Mouse (Mus musculus) kidney, adult 9 months (tissue): ENCODE measurements around the gene Krt42.
A peak's percentile ranks its signal among the peaks of the same experiment; 100 is the strongest.
"Not testable (repeated sequence)": the region's sequence is repeated elsewhere in the genome, so short reads cannot be mapped to it uniquely, and the experiment has no call there.

Experiments used
- DNase-seq: peaks from one replicate; pipeline ENCODE4 v3.0.0; 2022

Gene Krt42

DNA sequence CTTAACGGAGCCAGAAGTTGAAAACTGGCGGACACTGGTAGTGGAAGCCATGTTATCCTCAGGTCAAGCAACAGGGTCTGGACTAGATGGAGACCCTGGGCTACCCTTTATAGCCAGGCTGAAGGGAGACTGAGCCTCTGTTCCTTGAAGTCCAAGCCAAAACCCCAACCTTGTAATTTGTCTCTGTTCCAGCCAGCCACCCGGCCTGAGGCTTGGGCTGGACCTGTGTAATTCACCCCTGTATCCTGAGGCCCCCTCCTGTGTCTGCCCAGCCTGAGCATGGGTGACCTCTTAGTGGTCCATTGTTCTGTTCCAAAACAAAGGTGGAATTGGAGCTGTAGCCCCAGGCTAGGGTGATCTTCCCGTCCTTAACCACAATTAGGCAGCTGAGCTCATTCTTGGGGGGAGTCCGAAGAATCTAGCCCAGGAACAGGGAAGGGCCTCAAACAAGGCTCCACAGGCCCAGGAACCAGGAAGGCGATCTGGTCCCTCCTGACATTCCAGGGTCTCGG lies at the start of gene Krt42:
Krt42 (minus strand) TSS at position 51 of the 512 bp plus-strand sequence.
- no peak for DNase-seq

DNA sequence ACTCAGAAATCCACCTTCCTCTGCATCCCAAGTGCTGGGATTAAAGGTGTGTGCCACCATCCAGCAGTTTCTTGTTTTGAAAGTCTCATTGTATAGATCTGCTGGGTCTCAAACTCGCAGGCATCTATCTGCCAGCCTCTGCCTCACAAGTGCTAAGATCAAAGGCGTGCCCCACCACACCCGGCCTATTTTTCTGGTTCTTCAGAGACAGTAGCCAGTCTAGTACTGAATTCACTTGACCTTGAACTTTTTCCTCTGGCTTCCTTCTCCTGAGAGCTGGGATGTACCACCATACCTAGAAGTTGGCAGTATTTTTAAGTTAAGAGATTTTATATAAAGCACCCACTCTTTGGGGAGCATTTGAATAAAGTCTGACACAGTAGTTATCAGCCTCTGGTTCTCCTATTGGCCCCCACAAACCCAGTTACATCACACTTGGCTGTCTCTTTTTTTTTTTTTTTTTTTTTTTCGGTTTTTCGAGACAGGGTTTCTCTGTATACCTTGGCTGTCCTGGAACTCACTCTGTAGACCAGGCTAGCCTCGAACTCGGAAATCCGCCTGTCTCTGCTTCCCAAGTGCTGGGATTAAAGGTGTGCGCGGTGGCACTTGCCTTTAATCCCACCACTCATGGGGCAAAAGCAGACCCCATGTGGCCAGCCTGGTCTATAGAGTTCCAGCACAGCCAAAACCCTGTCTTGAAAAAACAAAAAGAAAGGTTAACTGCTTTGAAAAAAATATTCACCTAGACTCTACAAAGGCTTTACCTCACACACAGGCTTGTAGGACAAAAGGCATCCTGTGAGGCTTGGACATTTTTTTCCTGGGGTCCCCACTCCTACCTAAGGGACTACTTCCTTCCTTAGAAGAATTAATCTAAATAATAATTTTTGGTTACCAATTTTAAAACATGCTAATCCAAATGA lies 49.1 kb upstream of the Krt42 start:
- DNase-seq: no peak

DNA sequence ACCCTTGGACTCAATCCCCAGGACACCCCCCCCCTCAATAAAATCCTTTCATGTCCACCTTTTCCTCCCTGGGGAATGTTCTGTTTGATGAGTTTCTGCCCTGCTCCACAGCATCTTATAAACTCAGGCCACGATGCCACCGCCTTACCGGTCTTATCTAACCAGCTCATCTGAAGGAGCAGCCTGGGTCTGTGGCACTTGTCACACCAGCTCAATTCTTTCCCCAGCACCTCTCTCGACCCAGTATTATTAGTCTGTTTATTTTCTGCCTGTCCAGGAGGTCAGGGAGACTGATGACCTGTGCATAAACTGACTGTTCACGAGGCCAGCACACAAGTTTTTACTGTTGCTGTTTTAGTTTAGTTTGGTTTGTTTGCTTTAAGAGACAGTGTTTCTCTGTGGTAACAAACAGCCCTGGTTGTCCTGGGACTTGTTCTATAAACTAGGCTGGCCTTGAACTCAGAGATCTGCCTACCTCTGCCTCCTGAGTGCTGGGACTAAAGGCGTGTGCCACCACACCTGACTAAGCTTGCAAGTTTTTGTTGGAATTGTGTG lies 48.2 kb upstream of the Krt42 start:
- DNase-seq: no peak

DNA sequence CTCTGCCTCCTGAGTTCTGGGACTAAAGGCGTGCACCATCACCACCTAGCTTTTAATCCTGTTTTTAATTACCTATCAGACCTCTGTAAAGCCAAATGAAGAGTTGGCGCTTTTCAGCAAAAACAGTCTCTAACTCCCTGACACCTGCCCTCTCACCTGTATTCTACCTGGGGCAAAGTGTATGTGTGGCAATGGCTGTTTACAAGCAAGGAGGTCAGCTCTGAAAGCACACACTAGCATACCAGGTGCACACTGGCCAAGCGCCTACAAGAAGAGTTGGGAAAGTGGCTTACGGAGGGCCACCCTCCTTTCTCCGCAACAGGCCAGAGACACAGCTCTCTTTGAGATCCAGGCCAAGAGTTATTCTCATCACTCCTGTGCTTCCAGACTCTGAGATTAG lies 45.8 kb upstream of the Krt42 start:
- no peak for DNase-seq

GRCm38 (mm10) chr11:100313424-100313823 lies 43.8 kb upstream of the Krt42 start:
- peak; percentile 69 for DNase-seq

DNA sequence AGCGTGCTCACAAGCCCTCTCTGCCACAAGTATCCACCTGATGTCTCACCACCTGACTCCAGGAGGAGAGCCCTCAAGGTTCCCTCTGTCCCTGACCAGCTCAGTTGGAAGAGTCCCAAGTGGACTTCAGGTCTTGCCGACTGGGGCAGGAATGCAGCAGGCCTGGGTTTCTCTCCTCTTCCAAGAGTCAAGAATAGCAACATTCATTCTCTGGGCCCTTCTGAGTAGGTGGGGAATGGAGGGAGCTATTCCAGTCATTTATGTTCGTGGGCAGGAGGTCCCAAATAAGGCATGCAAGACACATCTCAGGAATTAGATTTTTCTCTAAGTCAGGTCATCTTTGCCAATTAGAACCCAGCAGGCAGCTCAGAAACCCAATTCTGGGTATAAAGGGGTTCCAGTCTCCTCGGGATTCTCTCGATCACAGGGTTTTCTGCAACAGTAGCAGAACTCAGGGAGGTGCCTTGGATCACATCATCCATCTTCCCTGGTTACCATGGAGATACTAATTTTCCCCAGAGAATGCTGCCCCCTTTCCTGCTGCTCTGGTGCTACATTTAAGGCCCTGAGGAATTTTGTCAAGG lies 42.5 kb upstream of the Krt42 start:
- peak; percentile 88 for DNase-seq

- DNase-seq: no peak
These were observed 42.0 kb upstream of the Krt42 start for GRCm38 (mm10) chr11:100311656-100312055.

DNA sequence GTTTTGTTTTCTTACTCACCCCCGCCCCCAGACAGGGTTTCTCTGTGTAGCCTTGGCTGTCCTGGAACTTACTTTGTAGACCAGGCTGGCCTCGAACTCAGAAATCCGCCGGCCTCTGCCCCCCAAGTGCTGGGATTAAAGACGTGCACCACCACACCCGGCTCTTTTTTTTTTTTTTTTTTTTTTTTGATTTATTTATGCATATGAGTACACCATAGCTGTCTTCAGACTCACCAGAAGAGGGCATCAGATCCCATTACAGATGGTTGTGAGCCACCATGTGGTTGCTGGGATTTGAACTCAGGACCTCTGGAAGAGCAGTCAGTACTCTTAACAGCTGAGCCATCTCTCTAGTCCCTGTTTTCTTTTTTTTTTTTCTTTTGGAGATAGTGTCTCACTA lies 39.0 kb upstream of the Krt42 start:
- DNase-seq: not testable (repeated sequence)

- no peak for DNase-seq
These were observed 38.2 kb upstream of the Krt42 start for GRCm38 (mm10) chr11:100307900-100308299.

DNA sequence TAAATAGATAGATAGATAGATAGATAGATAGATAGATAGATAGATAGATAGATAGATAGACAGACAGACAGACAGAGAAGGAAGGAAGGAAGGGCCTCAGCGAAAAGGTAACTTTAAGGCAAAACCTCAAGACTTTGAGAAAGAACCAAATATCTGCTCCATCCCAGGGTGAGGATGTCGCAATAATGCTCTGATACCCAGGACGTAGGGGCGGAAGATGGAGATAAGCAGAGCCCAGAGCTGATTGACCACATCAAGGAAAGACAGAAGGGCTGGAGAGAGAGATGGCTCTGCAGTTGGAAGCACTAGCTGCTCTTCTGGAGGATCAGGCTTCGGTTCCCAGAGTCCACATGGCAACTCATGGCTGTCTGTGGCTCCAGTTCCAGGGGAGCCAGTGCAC lies 31.6 kb upstream of the Krt42 start:
- no peak for DNase-seq

GRCm38 (mm10) chr11:100300293-100300692 lies 30.6 kb upstream of the Krt42 start:
- peak; percentile 60 for DNase-seq

- peak; percentile 83 for DNase-seq
These were observed 28.8 kb upstream of the Krt42 start for GRCm38 (mm10) chr11:100298274-100299036.

DNA sequence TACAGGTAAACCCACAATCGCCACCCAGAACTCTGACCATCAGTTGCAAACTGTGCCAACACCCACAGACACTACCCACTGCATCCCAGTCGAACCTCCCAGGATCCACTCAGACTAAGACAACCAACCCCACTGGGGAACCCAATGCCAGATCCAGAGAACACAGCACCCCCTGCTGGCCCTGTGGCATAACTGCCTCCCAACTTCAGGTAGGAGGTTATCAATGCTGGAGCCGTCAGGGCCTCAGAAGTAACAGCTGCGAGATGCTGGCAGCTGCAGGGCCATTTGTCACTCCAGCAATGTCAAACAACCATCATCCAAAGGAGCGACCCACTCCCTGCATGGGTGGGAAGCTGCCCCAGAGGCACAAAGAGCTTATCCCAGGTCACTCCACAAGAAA lies 28.1 kb upstream of the Krt42 start:
- DNase-seq: no peak

DNA sequence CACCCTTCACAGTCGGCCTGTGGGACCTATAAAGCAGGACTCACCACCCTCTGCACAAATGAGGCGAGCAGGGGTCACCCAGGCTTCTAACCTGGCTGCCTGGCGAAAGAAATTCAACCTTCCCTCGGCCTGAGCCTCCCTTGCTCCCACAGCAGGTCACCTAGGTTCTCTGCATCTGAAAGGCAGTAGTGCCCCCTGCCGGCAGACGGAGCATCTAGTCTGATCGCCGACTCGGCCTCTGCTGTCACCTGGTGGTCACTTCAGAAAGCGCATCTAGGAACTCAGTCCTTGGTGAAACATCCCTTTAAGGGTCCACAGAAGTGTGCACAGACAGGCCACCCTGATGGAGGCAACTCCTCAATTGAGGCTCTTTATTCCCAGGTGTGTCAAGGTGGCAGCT lies 25.6 kb upstream of the Krt42 start:
- peak; percentile 76 for DNase-seq

- DNase-seq: no peak
These were observed 23.2 kb upstream of the Krt42 start for GRCm38 (mm10) chr11:100292884-100293283.

GRCm38 (mm10) chr11:100290235-100290634 lies 20.6 kb upstream of the Krt42 start:
- DNase-seq: no peak

GRCm38 (mm10) chr11:100288942-100289341 lies 19.3 kb upstream of the Krt42 start:
- no peak for DNase-seq

- no peak for DNase-seq
These were observed 17.4 kb upstream of the Krt42 start for GRCm38 (mm10) chr11:100287024-100287423.

DNA sequence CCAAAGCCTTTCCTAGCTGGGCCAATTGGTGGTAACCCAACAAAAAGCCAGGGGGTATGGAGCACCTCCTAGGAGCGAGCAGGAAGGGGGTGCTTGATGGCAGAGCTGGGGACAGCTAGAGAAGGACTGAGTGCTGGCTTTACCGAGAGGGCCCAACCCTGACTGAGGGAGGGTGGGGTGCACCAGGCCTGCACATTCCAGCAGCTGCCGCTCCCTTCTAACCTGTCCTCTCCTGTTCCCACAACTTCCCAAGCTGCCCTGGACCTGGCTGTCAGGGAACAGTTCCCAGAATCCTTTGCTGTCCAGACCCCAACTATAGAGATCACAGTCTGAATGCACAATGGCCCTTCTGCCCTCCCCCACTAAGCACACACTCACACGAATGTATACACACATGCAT lies 15.3 kb upstream of the Krt42 start:
- no peak for DNase-seq

DNA sequence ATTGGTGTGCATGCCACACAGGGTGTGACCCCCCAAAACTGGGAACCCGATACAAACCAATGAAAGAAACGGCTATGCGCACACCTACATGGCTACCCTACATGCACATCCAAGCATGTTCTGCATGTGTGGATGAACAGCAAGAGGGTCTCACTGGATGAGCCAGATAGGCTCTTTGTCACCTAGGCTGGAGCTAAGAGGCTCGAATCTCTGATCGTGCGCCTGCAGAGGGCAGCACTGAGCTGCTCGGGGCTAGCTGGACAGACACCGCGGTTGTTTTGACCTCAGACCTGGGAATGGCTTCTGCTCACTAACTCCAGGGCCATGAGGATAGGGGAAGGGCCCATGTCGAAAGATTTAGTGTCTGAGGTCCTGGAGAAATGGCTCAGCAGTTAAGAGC lies 12.9 kb upstream of the Krt42 start:
- DNase-seq: peak; percentile 74

- DNase-seq: peak; percentile 86
These were observed 12.2 kb upstream of the Krt42 start for GRCm38 (mm10) chr11:100281596-100282544.

- DNase-seq: no peak
These were observed 9.1 kb upstream of the Krt42 start for GRCm38 (mm10) chr11:100278759-100279158.
